Mouse (Mus musculus) stomach, postnatal 0 days (tissue): ENCODE measurements at regions not wholly inside any gene's neighbourhood (a gene's known extent, or its start where the extent isn't known, plus 50 kb on each side); places are given as distances from the start of the nearest gene placed in this dataset.

Source experiments
- CTCF ChIP-seq: IDR thresholded peaks from 2 replicates; pipeline ENCODE4 v1.5.1; 2016; ENCODE audit warnings: antibody characterized with exemption, low read depth, mild to moderate bottlenecking, moderate library complexity
- EP300 ChIP-seq: optimal IDR thresholded peaks from 2 replicates; pipeline ENCODE3; 2016; ENCODE audit warnings: antibody characterized with exemption

- no peak for TF ChIP-seq CTCF
- TF ChIP-seq EP300 = no peak
Observed at GRCm38 (mm10) chr4:47823299-47823698, 221.7 kb upstream of the Nr4a3 start.
